Mouse (Mus musculus): ENCODE measurements around the gene Gm5447. TPM values are rescaled to one million over a fixed set of nuclear protein-coding genes. Genes with fewer than 3 reads are reported as not detected.

Gm5447 gene
- total and polyA plus RNA-seq, 3 experiments: not detected

DNA sequence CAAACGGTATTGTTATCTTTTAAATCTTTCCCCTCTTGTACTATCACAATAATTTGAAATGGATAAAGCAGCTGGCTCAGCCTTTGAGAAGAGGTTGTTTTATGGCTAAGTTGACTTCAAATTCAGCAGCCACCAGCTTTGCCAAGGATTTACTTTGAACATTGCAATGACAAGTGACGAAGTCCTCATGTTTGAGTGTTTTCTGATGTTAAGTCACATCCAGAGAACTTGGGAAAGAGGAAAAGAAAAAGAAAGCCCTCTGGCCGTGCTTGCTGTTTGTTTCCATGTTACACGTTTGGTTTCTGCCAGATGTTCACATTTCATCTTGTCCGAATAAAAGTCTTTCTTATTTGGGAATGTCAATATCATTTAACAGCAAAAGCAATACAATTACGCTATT, 47.9 kb downstream of the Gm5447 start:
- DNase-seq (ENCODE audit: low read depth, low spot score): no peak
- Histone ChIP-seq H3K4me1 (ENCODE audit: control insufficient read depth in 1 of 2, insufficient read depth in 2 of 2, low read length in 2 of 2) (no peaks in the 10 kb centered on the region), H3K27ac (ENCODE audit: control insufficient read depth, low read depth, low read length) (no peak overlapping the region), H3K4me3 (ENCODE audit: control insufficient read depth in 1 of 2, insufficient read depth in 1 of 2, low read depth in 2 of 2, low read length in 2 of 2) (no peak overlapping the region), H3K79me2 (ENCODE audit: control insufficient read depth, insufficient read depth, low read length, poor library complexity) (no peaks in the 10 kb centered on the region), H3K36me3 (ENCODE audit: control insufficient read depth in 1 of 2, insufficient read depth in 2 of 2, low read length in 2 of 2) (no peaks in the 10 kb centered on the region), H3K9me3 (replicated peaks; ENCODE audit: insufficient read depth, low read length) (no peaks in the 10 kb centered on the region), H3K27me3 (ENCODE audit: control insufficient read depth in 1 of 2, insufficient read depth in 2 of 2, low read length in 2 of 2) (no peaks in the 10 kb centered on the region), H3K9ac (ENCODE audit: control insufficient read depth, low read depth, low read length, poor library complexity, severe bottlenecking) (no peak overlapping the region)
- TF ChIP-seq TAL1 (IDR thresholded peaks at IDR 0.05; ENCODE audit: low read length): no peak
- TF ChIP-seq MAFK (IDR thresholded peaks at IDR 0.05; ENCODE audit: borderline replicate concordance, low read depth, low read length): no peak
- no peak for TF ChIP-seq NRF1 (IDR thresholded peaks at IDR 0.05; ENCODE audit: insufficient read depth, low read depth, low read length, poor library complexity, severe bottlenecking)
- no peak for TF ChIP-seq SIN3A (IDR thresholded peaks at IDR 0.05; ENCODE audit: low read length)
- no peak for TF ChIP-seq ZC3H11A (IDR thresholded peaks at IDR 0.05; ENCODE audit: low read depth, low read length)
- TF ChIP-seq POLR2AphosphoS5 (IDR thresholded peaks at IDR 0.05; ENCODE audit: borderline replicate concordance, low read depth, low read length): no peak

DNA sequence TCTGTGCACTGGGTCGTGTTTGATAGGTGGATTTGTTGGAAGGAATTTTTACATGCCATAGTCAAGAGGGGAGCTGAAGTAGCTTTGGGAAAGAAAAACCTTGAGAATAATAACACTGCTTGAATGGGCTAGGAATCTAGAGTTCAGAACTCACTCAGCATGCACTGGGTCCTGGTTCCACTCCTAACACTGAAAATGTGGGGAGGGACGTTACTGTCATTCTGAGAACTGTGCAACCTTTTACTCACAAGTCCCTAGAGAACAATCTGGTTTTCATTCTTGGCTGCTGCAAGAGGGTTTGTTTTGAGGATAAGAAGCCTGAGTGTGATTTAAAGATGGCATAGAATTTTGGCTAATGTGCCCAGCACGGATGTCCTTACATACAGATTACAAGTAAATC, 49.7 kb downstream of the Gm5447 start:
- Histone ChIP-seq H3K36me3 (ENCODE audit: control insufficient read depth in 1 of 2, insufficient read depth in 2 of 2, low read length in 2 of 2) (no peaks in the 10 kb centered on the region), H3K79me2 (ENCODE audit: control insufficient read depth, insufficient read depth, low read length, poor library complexity) (no peaks in the 10 kb centered on the region), H3K27me3 (ENCODE audit: control insufficient read depth in 1 of 2, insufficient read depth in 2 of 2, low read length in 2 of 2) (no peaks in the 10 kb centered on the region), H3K4me1 (ENCODE audit: control insufficient read depth in 1 of 2, insufficient read depth in 2 of 2, low read length in 2 of 2) (no peaks in the 10 kb centered on the region), H3K4me3 (ENCODE audit: control insufficient read depth in 1 of 2, insufficient read depth in 1 of 2, low read depth in 2 of 2, low read length in 2 of 2) (no peak overlapping the region), H3K9ac (ENCODE audit: control insufficient read depth, low read depth, low read length, poor library complexity, severe bottlenecking) (no peak overlapping the region), H3K9me3 (replicated peaks; ENCODE audit: insufficient read depth, low read length) (no peaks in the 10 kb centered on the region), H3K27ac (ENCODE audit: control insufficient read depth, low read depth, low read length) (no peak overlapping the region)
- no peak for DNase-seq (ENCODE audit: low read depth, low spot score)
- TF ChIP-seq ZNF384 (IDR thresholded peaks at IDR 0.05; ENCODE audit: low read depth, low read length) (no peak), UBTF (IDR thresholded peaks at IDR 0.05; ENCODE audit: borderline replicate concordance, insufficient read depth, low read depth, low read length) (no peak), RAD21 (IDR thresholded peaks at IDR 0.05; ENCODE audit: low read depth, low read length) (no peak), NELFE (IDR thresholded peaks at IDR 0.05; ENCODE audit: low read depth, low read length) (no peak), E2F4 (IDR thresholded peaks at IDR 0.05; ENCODE audit: borderline replicate concordance, low read depth, low read length) (no peak), CHD1 (IDR thresholded peaks at IDR 0.05; ENCODE audit: low read depth, low read length) (no peak), ETS1 (IDR thresholded peaks at IDR 0.05; ENCODE audit: low read depth, low read length) (no peak), POLR2AphosphoS2 (IDR thresholded peaks at IDR 0.05; ENCODE audit: low read length) (no peak), TCF12 (IDR thresholded peaks at IDR 0.05; ENCODE audit: low read depth, low read length) (no peak), SIN3A (IDR thresholded peaks at IDR 0.05; ENCODE audit: low read length) (no peak), SMC3 (IDR thresholded peaks at IDR 0.05; ENCODE audit: low read depth, low read length) (no peak), USF2 (IDR thresholded peaks at IDR 0.05; ENCODE audit: borderline replicate concordance in 1 of 2, insufficient read depth in 1 of 2, low read depth in 1 of 2, low read length in 2 of 2) (no peak), CTCF (IDR thresholded peaks at IDR 0.05 in 2 of 3, conservative IDR thresholded peaks at IDR 0.05 in 1 of 3; ENCODE audit: control insufficient read depth in 1 of 3, insufficient read depth in 1 of 3, low read depth in 2 of 3, low read length in 3 of 3, poor library complexity in 1 of 3, severe bottlenecking in 1 of 3) (no peak), GATA1 (IDR thresholded peaks at IDR 0.05; ENCODE audit: low read depth, low read length) (no peak), MYB (IDR thresholded peaks at IDR 0.05; ENCODE audit: low read depth, low read length) (no peak), EP300 (IDR thresholded peaks at IDR 0.05; ENCODE audit: low read depth in 1 of 2, low read length in 2 of 2) (no peak), TBP (IDR thresholded peaks at IDR 0.05; ENCODE audit: low read depth, low read length) (no peak), BHLHE40 (IDR thresholded peaks at IDR 0.05; ENCODE audit: borderline replicate concordance, low read depth, low read length) (no peak), KAT2A (conservative IDR thresholded peaks at IDR 0.05; ENCODE audit: low read depth, low read length) (no peak)

All from MEL (cell line).